Mouse (Mus musculus) adrenal gland, postnatal 4 days (tissue): ENCODE data around the gene Shpk. TPM values are rescaled to one million over a fixed set of nuclear protein-coding genes. Genes with fewer than 3 reads are reported as not detected.

Experiments
- DNase-seq, 2 experiments: peaks; one replicate each; pipeline ENCODE4 v3.0.0; 2021 to 2022; ENCODE audit warnings: low spot score in 2 of 2, mixed read lengths in 2 of 2
- total RNA-seq, 2 experiments: library from RNA; stranded (reverse); gene quantifications; 2 replicates each; pipeline ENCODE4 v1.2.3; 2021

Shpk gene
- total RNA-seq, 2 experiments from 2014 or later: 6.8 to 9.0 TPM

DNA sequence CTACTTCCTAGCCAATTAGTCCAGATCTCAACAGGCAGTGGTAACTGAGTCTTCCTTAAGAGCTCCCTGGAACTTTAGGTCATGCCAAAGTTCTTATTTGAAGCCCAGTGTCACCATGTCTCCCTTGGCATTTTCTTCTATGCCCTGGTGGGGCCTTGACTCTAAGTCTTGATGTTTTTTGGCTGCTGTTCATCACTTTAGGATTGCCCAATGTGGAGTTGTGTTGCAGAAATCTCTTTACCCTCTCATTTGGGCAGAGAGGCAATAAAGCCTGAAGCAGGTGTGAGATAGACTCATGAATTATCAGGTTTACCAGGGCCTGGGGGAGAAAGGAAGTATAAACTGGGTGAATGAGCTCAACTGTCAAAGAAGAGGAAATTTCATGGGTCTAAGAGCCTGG is 59.4 kb downstream of the Shpk start:
- no peak for DNase-seq

DNA sequence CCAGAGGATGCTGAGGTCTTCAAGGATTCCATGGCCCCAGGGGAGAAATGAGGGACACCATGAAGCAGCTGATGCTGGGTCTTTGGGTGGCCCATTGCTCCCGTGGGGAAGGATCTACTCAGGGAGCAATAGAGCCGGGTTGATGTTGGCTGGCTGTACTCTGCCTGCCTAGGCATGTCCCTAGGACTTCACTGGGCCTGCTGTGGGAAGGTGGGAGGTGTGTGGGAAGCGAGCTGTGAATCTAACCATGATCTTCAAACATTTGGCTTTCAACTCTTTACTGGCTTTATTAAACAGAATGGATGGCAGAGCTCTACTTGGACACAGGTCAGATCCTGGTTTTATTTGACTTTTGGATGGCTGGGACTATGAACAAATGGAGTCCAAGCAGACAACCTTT is 61.2 kb downstream of the Shpk start:
- no peak for DNase-seq

DNA sequence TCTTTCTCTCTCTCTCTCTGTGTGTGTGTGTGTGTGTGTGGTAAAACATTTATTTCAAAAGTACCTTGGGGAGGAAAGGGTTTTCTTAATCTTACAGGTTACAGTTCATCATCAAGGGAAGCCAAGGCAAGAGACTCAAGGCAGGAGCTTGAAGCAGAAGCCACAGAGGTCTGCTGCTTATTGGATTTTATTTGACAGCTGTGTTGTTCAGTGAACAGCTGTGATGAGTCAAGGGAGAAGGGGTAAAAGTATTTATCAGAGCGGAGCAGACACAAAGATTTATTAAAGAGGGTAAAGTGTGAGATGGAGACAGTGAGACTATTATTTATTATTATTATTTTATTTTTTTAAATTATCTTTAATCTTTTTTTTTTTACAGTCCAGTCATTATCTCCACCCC is 62.1 kb downstream of the Shpk start:
- no peak for DNase-seq

- no peak for DNase-seq
These were observed 68.0 kb downstream of the Shpk start, which contains the start of gene Trpv3 for GRCm38 (mm10) chr11:73267267-73267666. Gene Trpv3, plus strand, starts transcription at chr11:73267388.

Other genes with a start within 250 kb of the Shpk start
- gene Atp2a3, start 238.3 kb upstream of the Shpk start, total RNA-seq: 10 to 100 TPM; 16.6 to 18.3 TPM
- gene P2rx1, start 200.4 kb upstream of the Shpk start, total RNA-seq: 1 to 10 TPM; 1.3 to 3.2 TPM
- 1 to 10 TPM; 2.5 to 2.6 TPM for gene Camkk1, start 180.5 kb upstream of the Shpk start, total RNA-seq
- gene Ncbp3, start 151.7 kb upstream of the Shpk start, total RNA-seq: 10 to 100 TPM; 15.2 to 17.2 TPM
- gene Itgae, start 108.9 kb upstream of the Shpk start, total RNA-seq: under 1 TPM; 0.42 to 0.45 TPM
- gene Haspin, start 61.2 kb upstream of the Shpk start, total RNA-seq: 1 to 10 TPM; 4.6 to 5.9 TPM
- gene P2rx5, start 39.0 kb upstream of the Shpk start, total RNA-seq: 1 to 10 TPM; 1.8 to 2.7 TPM
- gene Emc6, start 22.4 kb upstream of the Shpk start, total RNA-seq: 10 to 100 TPM; 60.5 to 72.1 TPM
- gene Tax1bp3, start 22.4 kb upstream of the Shpk start, total RNA-seq: 10 to 100 TPM; 74.0 to 82.4 TPM
- gene Ctns, start 418 bp upstream of the Shpk start, total RNA-seq: 10 to 100 TPM; 19.1 to 19.4 TPM
- gene Trpv1, start 34.8 kb downstream of the Shpk start, total RNA-seq: under 1 TPM; 0.14 to 0.22 TPM
- under 1 TPM; 0.08 to 0.17 TPM for gene Trpv3, start 67.9 kb downstream of the Shpk start, total RNA-seq
- gene Aspa, start 130.1 kb downstream of the Shpk start, total RNA-seq: 10 to 100 TPM in 1 of 2 experiments, 1 to 10 TPM in 1; 7.7 to 12.0 TPM
- not detected for gene Gm49340, start 130.3 kb downstream of the Shpk start, total RNA-seq
- gene Spata22, start 130.3 kb downstream of the Shpk start, total RNA-seq: under 1 TPM; 0.22 to 0.56 TPM
- gene Olfr20, start 151.3 kb downstream of the Shpk start, total RNA-seq: not detected
- not detected for gene Olfr376, start 171.8 kb downstream of the Shpk start, total RNA-seq
- gene Olfr1, start 200.2 kb downstream of the Shpk start, total RNA-seq: not detected
- not detected for gene Olfr378, start 229.0 kb downstream of the Shpk start, total RNA-seq